Mouse (Mus musculus) CH12.LX (cell line): ENCODE results near the gene Gm45716.

Experiments used
- CTCF ChIP-seq, 2 experiments: IDR thresholded peaks in 1 of 2; conservative IDR thresholded peaks in 1 of 2; 2 replicates each; pipeline ENCODE4 v1.5.1; 2011 to 2012; ENCODE audit warnings: low read depth in 2 of 2, low read length in 2 of 2, improper control_type of control experiment in 1 of 2, inconsistent platforms in 1 of 2, mild to moderate bottlenecking in 1 of 2, moderate library complexity in 1 of 2
- GABPA ChIP-seq: IDR thresholded peaks from 2 replicates; pipeline ENCODE4 v1.6.1; 2012; ENCODE audit warnings: low read depth, low read length, improper control_type of control experiment, inconsistent platforms; ENCODE audit not compliant: insufficient replicate concordance
- HCFC1 ChIP-seq: IDR thresholded peaks from 2 replicates; pipeline ENCODE4 v1.6.1; 2012; ENCODE audit warnings: low read depth, mild to moderate bottlenecking, inconsistent platforms, low read length, improper control_type of control experiment
- KAT2A ChIP-seq: IDR thresholded peaks from 2 replicates; pipeline ENCODE4 v1.6.1; 2012; ENCODE audit warnings: low read length, improper control_type of control experiment, inconsistent platforms; ENCODE audit not compliant: insufficient replicate concordance
- MAFK ChIP-seq: IDR thresholded peaks from 2 replicates; pipeline ENCODE4 v1.6.1; 2011; ENCODE audit warnings: low read length, improper control_type of control experiment; ENCODE audit not compliant: insufficient replicate concordance
- MYC ChIP-seq: IDR thresholded peaks from 2 replicates; pipeline ENCODE4 v1.6.1; 2011; ENCODE audit warnings: low read depth, mild to moderate bottlenecking, improper control_type of control experiment, low read length
- NRF1 ChIP-seq: IDR thresholded peaks from 2 replicates; pipeline ENCODE4 v1.6.1; 2014; ENCODE audit warnings: low read depth, mild to moderate bottlenecking, inconsistent platforms, low read length, improper control_type of control experiment, moderate library complexity
- POLR2A ChIP-seq: IDR thresholded peaks from 2 replicates; pipeline ENCODE4 v1.6.1; 2011; ENCODE audit warnings: low read depth, mild to moderate bottlenecking, improper control_type of control experiment, low read length
- RCOR1 ChIP-seq: conservative IDR thresholded peaks from 2 replicates; pipeline ENCODE4 v1.6.1; 2012; ENCODE audit warnings: low read depth, mild to moderate bottlenecking, inconsistent platforms, low read length, improper control_type of control experiment
- SIN3A ChIP-seq: IDR thresholded peaks from 2 replicates; pipeline ENCODE4 v1.6.1; 2012; ENCODE audit warnings: low read length, improper control_type of control experiment, inconsistent platforms
- TBP ChIP-seq: conservative IDR thresholded peaks from 2 replicates; pipeline ENCODE4 v1.6.1; 2011; ENCODE audit warnings: low read depth, low read length, improper control_type of control experiment
- UBTF ChIP-seq: IDR thresholded peaks from 2 replicates; pipeline ENCODE4 v1.6.1; 2012; ENCODE audit warnings: low read depth, mild to moderate bottlenecking, inconsistent platforms, low read length, improper control_type of control experiment, moderate library complexity
- USF1 ChIP-seq: IDR thresholded peaks from 2 replicates; pipeline ENCODE4 v1.6.1; 2014; ENCODE audit warnings: low read depth, mild to moderate bottlenecking, inconsistent platforms, low read length, improper control_type of control experiment
- ZC3H11A ChIP-seq: IDR thresholded peaks from 2 replicates; pipeline ENCODE4 v1.6.1; 2012; ENCODE audit warnings: low read depth, mild to moderate bottlenecking, inconsistent platforms, low read length, improper control_type of control experiment

DNA sequence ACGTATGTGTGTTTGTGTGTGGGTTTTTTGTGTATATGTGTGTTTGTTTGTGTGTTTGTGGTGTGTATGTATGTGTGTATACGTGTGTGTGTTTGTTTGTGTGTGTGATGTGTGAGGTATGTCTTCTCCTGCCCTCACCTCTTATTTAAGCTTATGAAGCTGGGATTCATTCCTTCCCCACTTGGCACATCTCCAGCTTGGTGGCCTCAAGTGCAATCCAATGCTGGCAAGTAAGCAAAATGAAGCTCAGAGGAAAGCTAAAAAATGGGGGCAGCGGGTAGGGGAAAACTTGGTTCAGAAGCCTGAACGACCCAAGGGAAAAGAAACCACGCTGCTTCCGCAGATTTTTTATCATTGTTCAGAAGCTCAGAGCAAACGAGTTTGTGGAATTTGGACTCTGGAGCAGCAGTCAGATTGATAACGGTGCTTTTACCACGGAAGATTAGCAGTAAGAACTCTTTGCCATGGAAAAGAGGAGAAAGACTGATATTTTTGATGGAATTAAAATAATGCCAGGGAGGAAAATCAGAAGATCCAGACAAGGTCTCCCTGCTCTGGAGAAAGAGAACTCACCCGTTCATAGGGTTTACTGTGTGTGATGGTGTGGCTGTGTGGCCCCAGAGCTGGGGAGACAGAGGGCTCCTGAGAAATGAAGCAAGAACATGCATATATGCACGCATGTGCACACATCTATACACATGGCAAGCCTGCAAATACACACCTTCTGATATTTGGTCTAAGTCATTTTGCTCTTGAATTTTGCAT lies 8.5 kb downstream of the Gm45716 start:
- no peak for TF ChIP-seq UBTF
- TF ChIP-seq KAT2A, result no peak
- TF ChIP-seq CTCF (conservative IDR thresholded peaks at IDR 0.05 in 1 of 2, IDR thresholded peaks at IDR 0.05 in 1 of 2; ENCODE audit: low read depth in 2 of 2, low read length in 2 of 2), result no peak
- TF ChIP-seq RCOR1, result no peak
- TF ChIP-seq SIN3A, result no peak
- TF ChIP-seq HCFC1, result no peak
- no peak for TF ChIP-seq USF1
- no peak for TF ChIP-seq TBP
- no peak for TF ChIP-seq GABPA
- no peak for TF ChIP-seq ZC3H11A
- no peak for TF ChIP-seq POLR2A
- no peak for TF ChIP-seq MAFK
- no peak for TF ChIP-seq NRF1
- no peak for TF ChIP-seq MYC
